Mouse (Mus musculus) liver, adult 2 months (tissue): ENCODE measurements at regions not wholly inside any gene's neighbourhood (a gene's known extent, or its start where the extent isn't known, plus 50 kb on each side); places are given as distances from the start of the nearest gene placed in this dataset.

Source experiments
- CTCF ChIP-seq: fragments of 200-500 bp; IDR thresholded peaks from 2 replicates; pipeline ENCODE4 v1.5.1; 2011; ENCODE audit warnings: low read depth, low read length, control low read depth
- POLR2A ChIP-seq: fragments of 200-500 bp; IDR thresholded peaks from 2 replicates; pipeline ENCODE4 v1.6.1; 2011; ENCODE audit warnings: low read length, control low read depth; ENCODE audit not compliant: insufficient read depth; ENCODE audit errors: extremely low read depth

- TF ChIP-seq POLR2A = no peak
- TF ChIP-seq CTCF = no peak
These were observed 53.0 kb upstream of the Cep85l start for GRCm38 (mm10) chr10:53432794-53433193.
